Mouse (Mus musculus): ENCODE data around the gene Drg1.
"Not testable (repeated sequence)": the region's sequence is repeated elsewhere in the genome, so short reads cannot be mapped to it uniquely, and the experiment has no call there.

Drg1 gene

GRCm38 (mm10) chr11:3223105-3223504, 43.1 kb downstream of the Drg1 start:
- DNase-seq (ENCODE audit: inconsistent age in 2 of 2, low spot score in 1 of 2): no peak

- DNase-seq (ENCODE audit: inconsistent age in 2 of 2, low spot score in 1 of 2): peak; percentile 36 to 79
These were observed 53.7 kb downstream of the Drg1 start for GRCm38 (mm10) chr11:3212526-3212925.

GRCm38 (mm10) chr11:3206783-3207182, 59.4 kb downstream of the Drg1 start:
- no peak for DNase-seq (ENCODE audit: inconsistent age in 2 of 2, low spot score in 1 of 2)

GRCm38 (mm10) chr11:3205207-3205606, 61.0 kb downstream of the Drg1 start:
- DNase-seq (ENCODE audit: inconsistent age in 2 of 2, low spot score in 1 of 2): no peak

GRCm38 (mm10) chr11:3203771-3204170, 62.4 kb downstream of the Drg1 start:
- DNase-seq (ENCODE audit: inconsistent age in 2 of 2, low spot score in 1 of 2): peak in 1 of 2 experiments; percentile 36

- DNase-seq (ENCODE audit: inconsistent age in 2 of 2, low spot score in 1 of 2): peak; percentile 75 to 90
These were observed 63.3 kb downstream of the Drg1 start for GRCm38 (mm10) chr11:3202781-3203441.

- DNase-seq (ENCODE audit: inconsistent age in 2 of 2, low spot score in 1 of 2): peak; percentile 94 to 99
These were observed 63.9 kb downstream of the Drg1 start, which contains the start of gene Eif4enif1 for GRCm38 (mm10) chr11:3202231-3202701. Gene Eif4enif1 (plus strand): TSS chr11:3202392.

- DNase-seq (ENCODE audit: inconsistent age in 2 of 2, low spot score in 1 of 2): no peak
These were observed 64.6 kb downstream of the Drg1 start for GRCm38 (mm10) chr11:3201326-3202230.

GRCm38 (mm10) chr11:3200636-3201035, 65.6 kb downstream of the Drg1 start:
- peak in 1 of 2 experiments; percentile 31 for DNase-seq (ENCODE audit: inconsistent age in 2 of 2, low spot score in 1 of 2)

- no peak for DNase-seq (ENCODE audit: inconsistent age in 2 of 2, low spot score in 1 of 2)
These were observed 72.9 kb downstream of the Drg1 start, which contains the start of gene Sfi1 for GRCm38 (mm10) chr11:3193363-3193762. Gene Sfi1 (minus strand): TSS chr11:3193463.

GRCm38 (mm10) chr11:3182707-3183106, 83.5 kb downstream of the Drg1 start:
- DNase-seq (ENCODE audit: inconsistent age in 2 of 2, low spot score in 1 of 2): peak in 1 of 2 experiments; percentile 64

GRCm38 (mm10) chr11:3181971-3182370, 84.2 kb downstream of the Drg1 start:
- not testable (repeated sequence) for DNase-seq (ENCODE audit: inconsistent age in 2 of 2, low spot score in 1 of 2)

GRCm38 (mm10) chr11:3181250-3181649, 85.0 kb downstream of the Drg1 start:
- peak; percentile 73 to 88 for DNase-seq (ENCODE audit: inconsistent age in 2 of 2, low spot score in 1 of 2)

- DNase-seq (ENCODE audit: inconsistent age in 2 of 2, low spot score in 1 of 2): peak in 1 of 2 experiments; percentile 52
These were observed 85.6 kb downstream of the Drg1 start for GRCm38 (mm10) chr11:3180510-3181160.

GRCm38 (mm10) chr11:3179726-3180092, 86.5 kb downstream of the Drg1 start:
- DNase-seq (ENCODE audit: inconsistent age in 2 of 2, low spot score in 1 of 2): peak; percentile 36 to 75

GRCm38 (mm10) chr11:3178968-3179725, 87.1 kb downstream of the Drg1 start:
- DNase-seq (ENCODE audit: inconsistent age in 2 of 2, low spot score in 1 of 2): peak; percentile 16 to 48

- DNase-seq (ENCODE audit: inconsistent age in 2 of 2, low spot score in 1 of 2): peak; percentile 71 to 90
These were observed 92.5 kb downstream of the Drg1 start for GRCm38 (mm10) chr11:3173425-3174318.

GRCm38 (mm10) chr11:3172526-3172925, 93.7 kb downstream of the Drg1 start:
- peak in 1 of 2 experiments; percentile 60 for DNase-seq (ENCODE audit: inconsistent age in 2 of 2, low spot score in 1 of 2)

GRCm38 (mm10) chr11:3171931-3172330, 94.3 kb downstream of the Drg1 start:
- DNase-seq (ENCODE audit: inconsistent age in 2 of 2, low spot score in 1 of 2): peak; percentile 53 to 79

All from adrenal gland, adult (tissue).